9 mouse cellular contexts compared by ENCODE assay signal in the genomic region with DNA sequence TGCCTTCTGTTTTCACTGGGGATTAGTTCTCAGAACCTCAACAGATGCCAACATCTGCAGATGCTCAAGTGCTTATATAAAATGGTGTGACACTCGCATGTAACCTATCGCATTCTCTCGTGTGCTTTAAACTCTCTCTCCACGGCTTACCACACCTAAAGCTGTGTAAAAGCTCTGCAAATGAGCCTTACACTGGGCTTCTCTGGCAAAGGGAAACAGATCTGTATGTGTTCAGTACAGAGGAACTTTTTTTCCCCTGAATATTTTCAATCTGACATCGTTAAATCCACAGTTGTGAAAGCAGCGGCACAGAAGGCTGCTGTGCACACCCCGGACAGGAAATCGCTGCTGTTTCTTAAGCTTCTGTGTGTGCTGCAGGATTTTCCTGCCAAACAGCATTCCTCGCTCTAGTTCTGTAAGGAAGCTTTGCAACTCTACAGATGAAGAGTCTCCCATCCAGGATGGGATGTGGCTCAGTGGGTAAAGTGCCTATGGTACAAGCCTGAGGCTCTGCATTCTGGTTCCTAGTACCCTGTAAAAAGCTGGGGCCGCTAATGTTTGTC.
DNase-seq lines count a peak whose midpoint lies in the region; ATAC-seq and TF ChIP-seq lines count a peak whose summit lies in the region.
"Had no signal": no experiment of that assay in that cellular context is flagged by ENCODE, and none has a peak within 500 bp of the region (broad histone marks: within the 10 kb centered on the region; RNA-seq: fewer than 3 reads in every experiment).

No protein-coding gene starts in this region.

- H3K4me1 ChIP-seq in hindbrain, embryonic 10.5 days (replicated peaks): peaks cover 77% of the 10 kb centered on the region
- H3K4me1 ChIP-seq in hindbrain, postnatal 0 days (ENCODE audit: insufficient read depth, low read length): peaks cover 11% of the 10 kb centered on the region
- H3K4me1 ChIP-seq in embryonic facial prominence, embryonic 11.5 days (ENCODE audit: control insufficient read depth, insufficient read depth, low read length): peaks cover 4% of the 10 kb centered on the region; the same call in 1 of the 2 replicates
- H3K4me1 ChIP-seq in heart, postnatal 0 days (ENCODE audit: control insufficient read depth, insufficient read depth): no peaks in the 10 kb centered on the region

- no peaks in the 10 kb centered on the region for H3K27me3 ChIP-seq in hindbrain, embryonic 10.5 days (ENCODE audit: insufficient read depth, poor library complexity, severe bottlenecking)
- H3K27me3 ChIP-seq in hindbrain, postnatal 0 days (ENCODE audit: insufficient read depth, low read length): no peaks in the 10 kb centered on the region
- H3K27me3 ChIP-seq in embryonic facial prominence, embryonic 11.5 days (ENCODE audit: control insufficient read depth, insufficient read depth, low read length): no peaks in the 10 kb centered on the region
- H3K27me3 ChIP-seq in heart, postnatal 0 days (ENCODE audit: control insufficient read depth, insufficient read depth, low read length): no peaks in the 10 kb centered on the region

- DNase-seq in hindbrain, embryonic 10.5 days (ENCODE audit: low spot score): no peak
- DNase-seq in hindbrain, postnatal 0 days (ENCODE audit: low spot score): no peak
- DNase-seq in embryonic facial prominence, embryonic 11.5 days (ENCODE audit: low spot score): peak; percentile 59
- peak; percentile 21 for DNase-seq in heart, postnatal 0 days (ENCODE audit: low spot score)
- peak; percentile 54 for DNase-seq in lung, postnatal 10 days
- DNase-seq in thymus, postnatal 0 days (ENCODE audit: low spot score): no peak
- no peak for DNase-seq in spleen, adult 18-20 months
- DNase-seq: liver, postnatal 0 days had no signal

- 69% methylated on average over 10 of the region's 10 CpGs for WGBS in hindbrain, embryonic 10.5 days
- 47% methylated on average over 10 of the region's 10 CpGs for WGBS in hindbrain, postnatal 0 days
- WGBS in embryonic facial prominence, embryonic 11.5 days: 41% methylated on average over 10 of the region's 10 CpGs
- WGBS in heart, postnatal 0 days: 52% methylated on average over 10 of the region's 10 CpGs

- no peaks in the 10 kb centered on the region for H3K36me3 ChIP-seq in hindbrain, embryonic 10.5 days
- H3K36me3 ChIP-seq in hindbrain, postnatal 0 days (ENCODE audit: insufficient read depth, low read length): no peaks in the 10 kb centered on the region
- no peaks in the 10 kb centered on the region for H3K36me3 ChIP-seq in embryonic facial prominence, embryonic 11.5 days (replicated peaks; ENCODE audit: control insufficient read depth, insufficient read depth, low read depth, low read length)
- H3K36me3 ChIP-seq in heart, postnatal 0 days (replicated peaks; ENCODE audit: control insufficient read depth, insufficient read depth, low read length): no peaks in the 10 kb centered on the region

- H3K4me2 ChIP-seq in hindbrain, postnatal 0 days (ENCODE audit: low read depth, low read length): no peak overlapping the region
- no peak overlapping the region for H3K4me2 ChIP-seq in embryonic facial prominence, embryonic 11.5 days (ENCODE audit: low read depth, low read length)
- 0 out of 2 replicates have a peak overlapping the region, but pooled peaks have one; percentile 4 for H3K4me2 ChIP-seq in heart, postnatal 0 days (ENCODE audit: low read depth, low read length)

- no peak for TF ChIP-seq CTCF in hindbrain, postnatal 0 days (IDR thresholded peaks at IDR 0.05; ENCODE audit: low read depth)
- no peak for TF ChIP-seq CTCF in heart, postnatal 0 days (IDR thresholded peaks at IDR 0.05; ENCODE audit: low read depth)

- ATAC-seq in hindbrain, postnatal 0 days: no peak
- no peak for ATAC-seq in embryonic facial prominence, embryonic 11.5 days (replicated peaks; ENCODE audit: insufficient number of reproducible peaks, low FRiP score, low TSS enrichment, low read depth)
- no peak; the same call in 1 of the 2 replicates for ATAC-seq in heart, postnatal 0 days (ENCODE audit: insufficient read depth, low read depth)
- no peak for ATAC-seq in inflammation-experienced regulatory T-cells, adult 6 months
- ATAC-seq: liver, postnatal 0 days had no signal

- no peak overlapping the region for H3K9ac ChIP-seq in hindbrain, postnatal 0 days (replicated peaks; ENCODE audit: low read length)
- no peak overlapping the region for H3K9ac ChIP-seq in embryonic facial prominence, embryonic 11.5 days (replicated peaks; ENCODE audit: low read length)
- H3K9ac ChIP-seq in heart, postnatal 0 days (replicated peaks; ENCODE audit: low read depth, low read length): no peak overlapping the region
- H3K9ac ChIP-seq: liver, postnatal 0 days had no signal

- TF ChIP-seq EP300 in heart, postnatal 0 days (IDR thresholded peaks at IDR 0.05; ENCODE audit: low read depth): no peak

- no peaks in the 10 kb centered on the region for H3K9me3 ChIP-seq in hindbrain, embryonic 10.5 days
- H3K9me3 ChIP-seq in hindbrain, postnatal 0 days (ENCODE audit: low read length): no peaks in the 10 kb centered on the region
- H3K9me3 ChIP-seq in embryonic facial prominence, embryonic 11.5 days (replicated peaks; ENCODE audit: control insufficient read depth, low read length): no peaks in the 10 kb centered on the region
- no peaks in the 10 kb centered on the region for H3K9me3 ChIP-seq in heart, postnatal 0 days (replicated peaks; ENCODE audit: control insufficient read depth, low read length)

- no peak overlapping the region for H3K4me3 ChIP-seq in hindbrain, embryonic 10.5 days
- no peak overlapping the region for H3K4me3 ChIP-seq in hindbrain, postnatal 0 days (ENCODE audit: low read length)
- H3K4me3 ChIP-seq in embryonic facial prominence, embryonic 11.5 days (ENCODE audit: low read depth, low read length): no peak overlapping the region
- no peak overlapping the region for H3K4me3 ChIP-seq in heart, postnatal 0 days (ENCODE audit: low read depth, low read length)

- peak overlapping the region; percentile 96 for H3K27ac ChIP-seq in hindbrain, embryonic 10.5 days
- H3K27ac ChIP-seq in hindbrain, postnatal 0 days: no peak overlapping the region
- peak overlapping the region; percentile 4; the same call in 1 of the 2 replicates for H3K27ac ChIP-seq in embryonic facial prominence, embryonic 11.5 days (replicated peaks; ENCODE audit: low read depth, low read length)
- no peak overlapping the region for H3K27ac ChIP-seq in heart, postnatal 0 days (ENCODE audit: low read depth)

Comparison
In these comparisons a context has a peak if more than half of its experiments do, and no peak if none do; other contexts are left out.
1. H3K27ac ChIP-seq: peak in hindbrain, embryonic 10.5 days (single experiment) and embryonic facial prominence, embryonic 11.5 days (single experiment); none in hindbrain, postnatal 0 days (single experiment) and heart, postnatal 0 days (single experiment).
2. DNase-seq: peak in embryonic facial prominence, embryonic 11.5 days (single experiment), heart, postnatal 0 days (single experiment) and lung, postnatal 10 days (single experiment); none in hindbrain, embryonic 10.5 days (single experiment), hindbrain, postnatal 0 days (single experiment), thymus, postnatal 0 days (single experiment) and spleen, adult 18-20 months (0 of 2).